Mouse (Mus musculus) MEL (cell line): ENCODE results near the gene Gm20605. TPM values are rescaled to one million over a fixed set of nuclear protein-coding genes. Genes with fewer than 3 reads are reported as not detected.

Experiments used
- DNase-seq: peaks from one replicate; pipeline ENCODE4 v3.0.0; 2011; ENCODE audit warnings: low read depth, low spot score
- H3K27ac ChIP-seq: 2 replicates; pipeline ENCODE4 v1.5.1; 2012; ENCODE audit warnings: low read depth, mild to moderate bottlenecking, control low read depth, low read length, moderate library complexity; ENCODE audit not compliant: control insufficient read depth
- H3K27me3 ChIP-seq, 2 experiments: fragments of 150-350 bp in 1 of 2; sonication (generic) in 1 of 2; 2 replicates each; pipeline ENCODE4 v1.6.1; 2012; ENCODE audit warnings: low read length in 2 of 2, mild to moderate bottlenecking in 2 of 2, improper control_type of control experiment in 1 of 2, moderate library complexity in 1 of 2; ENCODE audit not compliant: insufficient read depth in 2 of 2, control insufficient read depth in 1 of 2
- H3K36me3 ChIP-seq, 2 experiments: 2 replicates each; pipeline ENCODE4 v1.6.1; 2012 to 2014; ENCODE audit warnings: low read length in 2 of 2, improper control_type of control experiment in 1 of 2, inconsistent platforms in 1 of 2, mild to moderate bottlenecking in 1 of 2; ENCODE audit not compliant: insufficient read depth in 2 of 2, control insufficient read depth in 1 of 2
- H3K4me1 ChIP-seq, 2 experiments: fragments of 150-350 bp in 1 of 2; sonication (generic) in 1 of 2; 2 replicates each; pipeline ENCODE4 v1.6.1; 2012; ENCODE audit warnings: low read length in 2 of 2, improper control_type of control experiment in 1 of 2, mild to moderate bottlenecking in 1 of 2; ENCODE audit not compliant: insufficient read depth in 2 of 2, control insufficient read depth in 1 of 2
- H3K4me3 ChIP-seq, 2 experiments: fragments of 150-350 bp in 1 of 2; sonication (generic) in 1 of 2; 2 replicates each; pipeline ENCODE4 v1.5.1; 2012; ENCODE audit warnings: low read depth in 2 of 2, low read length in 2 of 2, mild to moderate bottlenecking in 2 of 2, moderate library complexity in 2 of 2, control low read depth in 1 of 2, improper control_type of control experiment in 1 of 2; ENCODE audit not compliant: control insufficient read depth in 1 of 2, insufficient read depth in 1 of 2
- H3K79me2 ChIP-seq: 2 replicates; pipeline ENCODE4 v1.6.1; 2012; ENCODE audit warnings: mild to moderate bottlenecking, low read length, moderate library complexity; ENCODE audit not compliant: control insufficient read depth, poor library complexity, insufficient read depth
- H3K9ac ChIP-seq: 2 replicates; pipeline ENCODE4 v1.6.1; 2012; ENCODE audit warnings: low read depth, mild to moderate bottlenecking, control low read depth, low read length, moderate library complexity; ENCODE audit not compliant: control insufficient read depth, poor library complexity, severe bottlenecking
- H3K9me3 ChIP-seq: fragments of 150-350 bp; sonication (generic); replicated peaks from 2 replicates; pipeline ENCODE4 v1.6.1; 2012; ENCODE audit warnings: mild to moderate bottlenecking, low read length, improper control_type of control experiment, moderate library complexity; ENCODE audit not compliant: insufficient read depth
- BHLHE40 ChIP-seq: IDR thresholded peaks from 2 replicates; pipeline ENCODE4 v1.6.1; 2012; ENCODE audit warnings: low read depth, mild to moderate bottlenecking, inconsistent platforms, low read length, improper control_type of control experiment, borderline replicate concordance
- CTCF ChIP-seq, 3 experiments: IDR thresholded peaks in 2 of 3; conservative IDR thresholded peaks in 1 of 3; 2 replicates each; pipeline ENCODE4 v1.5.1; 2011 to 2012; ENCODE audit warnings: low read length in 3 of 3, low read depth in 2 of 3, mild to moderate bottlenecking in 2 of 3, improper control_type of control experiment in 1 of 3, inconsistent platforms in 1 of 3, mixed read lengths in 1 of 3, moderate library complexity in 1 of 3; ENCODE audit not compliant: control insufficient read depth in 1 of 3, insufficient read depth in 1 of 3, poor library complexity in 1 of 3, severe bottlenecking in 1 of 3
- E2F4 ChIP-seq: IDR thresholded peaks from 2 replicates; pipeline ENCODE4 v1.6.1; 2011; ENCODE audit warnings: low read depth, low read length, improper control_type of control experiment, borderline replicate concordance
- GATA1 ChIP-seq: IDR thresholded peaks from 2 replicates; pipeline ENCODE4 v1.6.1; 2011; ENCODE audit warnings: low read depth, low read length, improper control_type of control experiment
- KAT2A ChIP-seq: conservative IDR thresholded peaks from 2 replicates; pipeline ENCODE4 v1.6.1; 2012; ENCODE audit warnings: low read depth, low read length, improper control_type of control experiment, inconsistent platforms
- MAX ChIP-seq: IDR thresholded peaks from 2 replicates; pipeline ENCODE4 v1.6.1; 2011; ENCODE audit warnings: low read length, improper control_type of control experiment
- MAZ ChIP-seq: IDR thresholded peaks from 2 replicates; pipeline ENCODE4 v1.6.1; 2012; ENCODE audit warnings: low read depth, mild to moderate bottlenecking, inconsistent platforms, low read length, improper control_type of control experiment
- MXI1 ChIP-seq: IDR thresholded peaks from 2 replicates; pipeline ENCODE4 v1.6.1; 2011; ENCODE audit warnings: mild to moderate bottlenecking, low read depth, low read length, improper control_type of control experiment
- RAD21 ChIP-seq: IDR thresholded peaks from 2 replicates; pipeline ENCODE4 v1.6.1; 2011; ENCODE audit warnings: mild to moderate bottlenecking, low read depth, low read length, improper control_type of control experiment
- TAL1 ChIP-seq: IDR thresholded peaks from 2 replicates; pipeline ENCODE4 v1.6.1; 2012; ENCODE audit warnings: mild to moderate bottlenecking, inconsistent platforms, low read length, moderate library complexity, mixed read lengths
- TBP ChIP-seq: IDR thresholded peaks from 2 replicates; pipeline ENCODE4 v1.8.0; 2011; ENCODE audit warnings: low read depth, low read length, improper control_type of control experiment
- UBTF ChIP-seq: IDR thresholded peaks from 2 replicates; pipeline ENCODE4 v1.6.1; 2012; ENCODE audit warnings: low read depth, mild to moderate bottlenecking, inconsistent platforms, low read length, improper control_type of control experiment, moderate library complexity, borderline replicate concordance; ENCODE audit not compliant: insufficient read depth
- USF2 ChIP-seq, 2 experiments: IDR thresholded peaks; 2 replicates each; pipeline ENCODE4 v1.6.1; 2011 to 2012; ENCODE audit warnings: improper control_type of control experiment in 2 of 2, low read length in 2 of 2, borderline replicate concordance in 1 of 2, inconsistent platforms in 1 of 2, low read depth in 1 of 2, mild to moderate bottlenecking in 1 of 2; ENCODE audit not compliant: insufficient read depth in 1 of 2
- ZC3H11A ChIP-seq: IDR thresholded peaks from 2 replicates; pipeline ENCODE4 v1.6.1; 2012; ENCODE audit warnings: low read depth, mild to moderate bottlenecking, inconsistent platforms, low read length, improper control_type of control experiment
- ZMIZ1 ChIP-seq: IDR thresholded peaks from 2 replicates; pipeline ENCODE4 v1.6.1; 2012; ENCODE audit warnings: low read depth, mild to moderate bottlenecking, inconsistent platforms, low read length, improper control_type of control experiment, moderate library complexity
- ZNF384 ChIP-seq: IDR thresholded peaks from 2 replicates; pipeline ENCODE4 v1.6.1; 2012; ENCODE audit warnings: low read depth, mild to moderate bottlenecking, inconsistent platforms, low read length, improper control_type of control experiment
- polyA plus RNA-seq, 2 experiments: library from polyadenylated mRNA; stranded (reverse) in 1 of 2; unstranded in 1 of 2; fragments of >175 nt in 1 of 2; fragments of >200 nt in 1 of 2; gene quantifications; 2 replicates each; pipeline versions ENCODE4 v1.2.1 to v1.2.4; 2012; ENCODE audit warnings: low replicate concordance in 2 of 2, low read depth in 1 of 2; ENCODE audit not compliant: insufficient read length in 2 of 2, insufficient read depth in 1 of 2, missing spikeins in 1 of 2
- total RNA-seq: library from RNA; depleted of rRNA; stranded (reverse); fragments of 300-350 nt; gene quantifications from 2 replicates; pipeline ENCODE4 v1.2.3, GENCODE M21; 2012

The Gm20605 gene
- total and polyA plus RNA-seq, 3 experiments = 2.5 to 12.7 TPM; not detected in 1

DNA sequence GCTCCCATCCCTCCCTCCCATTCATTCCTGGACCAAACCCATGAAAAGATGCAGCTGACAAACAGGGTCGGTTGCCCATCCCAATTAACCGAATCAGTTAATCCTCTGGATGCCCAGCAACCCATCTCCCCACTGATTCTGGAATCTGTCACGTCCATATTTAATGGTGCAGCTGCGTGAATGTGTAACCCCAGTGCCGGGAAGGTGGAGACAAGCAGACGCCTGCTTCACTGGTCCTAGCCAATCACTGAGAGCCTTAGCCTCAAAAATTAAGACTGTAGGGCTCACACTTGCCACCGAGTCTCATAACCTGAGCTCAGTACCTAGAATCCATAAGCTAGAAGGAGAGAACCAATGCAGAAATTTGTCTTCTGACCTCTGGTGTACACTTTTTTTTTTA, 33.1 kb upstream of the Gm20605 start:
- DNase-seq = no peak
- TF ChIP-seq MXI1 = no peak
- TF ChIP-seq ZNF384 = no peak
- TF ChIP-seq MAX = no peak
- no peak for TF ChIP-seq ZMIZ1
- no peak for TF ChIP-seq CTCF (IDR thresholded peaks at IDR 0.05 in 2 of 3, conservative IDR thresholded peaks at IDR 0.05 in 1 of 3; ENCODE audit: control insufficient read depth in 1 of 3, insufficient read depth in 1 of 3, low read depth in 2 of 3, low read length in 3 of 3, poor library complexity in 1 of 3, severe bottlenecking in 1 of 3)
- TF ChIP-seq USF2 (IDR thresholded peaks at IDR 0.05; ENCODE audit: borderline replicate concordance in 1 of 2, insufficient read depth in 1 of 2, low read depth in 1 of 2, low read length in 2 of 2) = no peak
- no peak for TF ChIP-seq E2F4
- no peak for TF ChIP-seq MAZ
- no peaks in the 10 kb centered on the region for H3K27me3 ChIP-seq
- H3K9me3 ChIP-seq = no peaks in the 10 kb centered on the region
- H3K79me2 ChIP-seq = peaks cover 7% of the 10 kb centered on the region; the same call in 1 of the 2 replicates
- H3K36me3 ChIP-seq = peaks cover 0 to 11% of the 10 kb centered on the region in 2 experiments; a peak in 2 of 4 replicates
- H3K4me3 ChIP-seq = no peak overlapping the region
- no peak overlapping the region for H3K27ac ChIP-seq
- H3K9ac ChIP-seq = no peak overlapping the region
- H3K4me1 ChIP-seq = peaks cover 4 to 20% of the 10 kb centered on the region in 2 experiments; a peak in 3 of 4 replicates

DNA sequence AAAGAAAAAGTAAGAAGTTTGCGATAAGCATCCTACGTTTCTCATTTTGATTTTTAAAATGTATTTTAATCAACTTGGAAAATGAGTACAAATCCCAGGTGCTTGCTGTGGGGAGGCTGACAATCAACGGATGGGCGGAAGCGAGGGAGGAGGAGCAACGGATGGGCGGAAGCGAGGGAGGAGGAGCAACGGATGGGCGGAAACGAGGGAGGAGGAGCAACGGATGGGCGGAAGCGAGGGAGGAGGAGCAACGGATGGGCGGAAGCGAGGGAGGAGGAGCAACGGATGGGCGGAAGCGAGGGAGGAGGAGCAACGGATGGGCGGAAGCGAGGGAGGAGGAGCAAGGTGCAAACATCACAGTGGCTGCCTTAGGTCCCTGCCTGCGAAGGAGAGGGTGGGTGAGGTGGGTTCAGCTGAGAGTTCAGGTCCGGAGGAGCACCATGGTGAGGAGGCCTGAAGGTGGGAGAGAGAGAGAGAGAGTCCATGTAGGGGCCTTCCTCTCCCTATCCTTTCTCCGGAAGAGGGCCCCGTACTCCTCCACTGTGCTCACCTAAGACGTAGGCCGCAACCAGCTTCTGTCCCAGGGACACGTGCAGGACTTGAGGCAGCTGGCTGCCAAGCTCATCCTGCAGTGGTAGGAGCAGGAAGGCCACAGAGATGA, 32.2 kb upstream of the Gm20605 start:
- DNase-seq = no peak
- Histone ChIP-seq H3K9me3 (no peaks in the 10 kb centered on the region), H3K4me3 (no peak overlapping the region), H3K4me1 (peaks cover 4 to 20% of the 10 kb centered on the region in 2 experiments; a peak in 3 of 4 replicates)
- TF ChIP-seq GATA1 = no peak
- no peak for TF ChIP-seq KAT2A
- no peak for TF ChIP-seq RAD21
- TF ChIP-seq ZC3H11A = no peak
- no peak for TF ChIP-seq BHLHE40
- no peak for TF ChIP-seq USF2 (IDR thresholded peaks at IDR 0.05; ENCODE audit: borderline replicate concordance in 1 of 2, insufficient read depth in 1 of 2, low read depth in 1 of 2, low read length in 2 of 2)
- TF ChIP-seq, all 39 proteins: peak for 0
- H3K27me3 ChIP-seq = no peaks in the 10 kb centered on the region
- H3K27ac ChIP-seq = no peak overlapping the region
- peaks cover 0 to 11% of the 10 kb centered on the region in 2 experiments; a peak in 2 of 4 replicates for H3K36me3 ChIP-seq
- no peak overlapping the region for H3K9ac ChIP-seq
- H3K79me2 ChIP-seq = peaks cover 8% of the 10 kb centered on the region; the same call in 1 of the 2 replicates

DNA sequence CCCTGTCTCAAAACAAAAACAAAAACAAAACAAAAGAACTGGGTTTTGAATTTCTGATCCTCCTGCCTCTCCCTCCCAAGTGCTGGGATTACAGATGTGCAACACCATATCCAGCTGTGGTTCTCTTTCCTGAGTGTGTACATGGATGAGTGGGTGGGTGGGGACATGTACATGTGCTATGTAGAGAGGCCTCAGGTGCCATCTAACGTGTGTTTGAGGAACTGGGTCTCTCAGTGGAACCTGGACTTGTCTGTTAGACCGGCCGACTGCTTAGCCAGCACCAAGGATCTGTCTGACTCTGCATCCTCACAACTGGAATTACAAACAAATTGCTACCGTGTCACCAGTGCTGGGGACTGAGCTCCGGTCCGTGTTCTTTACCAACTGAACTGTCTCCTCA, 31.4 kb upstream of the Gm20605 start:
- Histone ChIP-seq H3K79me2 (peaks cover 12% of the 10 kb centered on the region), H3K9ac (no peak overlapping the region), H3K27ac (peak overlapping the region; percentile 16), H3K27me3 (no peaks in the 10 kb centered on the region), H3K36me3 (peaks cover 0 to 13% of the 10 kb centered on the region in 2 experiments; a peak in 2 of 4 replicates), H3K4me1 (peaks cover 10 to 25% of the 10 kb centered on the region in 2 experiments), H3K4me3 (no peak overlapping the region)
- DNase-seq = no peak
- TF ChIP-seq TBP (no peak), GATA1 (no peak), ZC3H11A (no peak), TAL1 (no peak), KAT2A (no peak), UBTF (no peak)
- TF ChIP-seq, all 39 proteins: peak for 0
- H3K9me3 ChIP-seq = no peaks in the 10 kb centered on the region
